Mouse (Mus musculus): ENCODE data around the gene Fbxw8. TPM values are rescaled to one million over a fixed set of nuclear protein-coding genes. Genes with fewer than 3 reads are reported as not detected.
A peak's percentile ranks its signal among the peaks of the same experiment; 100 is the strongest.

Fbxw8 gene
- polyA plus RNA-seq, 1 experiment from 2014 or later = 7.1 TPM

- no peak for TF ChIP-seq CTCF (IDR thresholded peaks at IDR 0.05; ENCODE audit: low read depth)
- no peak for TF ChIP-seq EP300 (IDR thresholded peaks at IDR 0.05; ENCODE audit: low read depth)
- ATAC-seq = no peak
These were observed 18.9 kb downstream of the Fbxw8 start for GRCm38 (mm10) chr5:118136391-118136790.

DNA sequence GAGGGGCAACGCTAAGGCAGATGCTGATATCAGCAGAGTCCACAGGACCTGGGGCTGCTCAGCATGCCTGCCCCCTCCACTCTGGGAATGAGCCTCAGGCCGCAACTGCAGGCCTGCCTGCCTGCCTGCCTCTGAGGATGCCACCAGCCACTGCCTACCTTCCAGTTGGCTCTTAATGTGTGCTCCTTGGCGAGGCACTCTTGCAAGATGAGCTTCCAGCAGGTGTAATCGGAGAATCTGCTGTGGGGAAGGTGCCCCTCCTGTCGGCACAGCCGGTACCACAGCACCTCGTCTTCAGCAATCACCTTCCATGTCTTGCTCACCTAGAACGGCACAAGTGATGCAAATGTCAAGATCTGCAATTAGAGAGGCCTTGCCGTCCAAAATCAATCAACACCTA, 26.6 kb downstream of the Fbxw8 start:
- Histone ChIP-seq H3K4me3 (ENCODE audit: low read depth, low read length) (no peak overlapping the region), H3K27me3 (ENCODE audit: insufficient read depth, low read length) (no peaks in the 10 kb centered on the region), H3K4me1 (ENCODE audit: insufficient read depth) (no peaks in the 10 kb centered on the region), H3K27ac (ENCODE audit: low read depth) (no peak overlapping the region), H3K9me3 (ENCODE audit: low read length) (no peaks in the 10 kb centered on the region), H3K36me3 (replicated peaks; ENCODE audit: insufficient read depth, low read length) (peaks cover 7% of the 10 kb centered on the region), H3K9ac (replicated peaks) (no peak overlapping the region), H3K4me2 (ENCODE audit: low read depth, low read length) (no peak overlapping the region)
- no peak for DNase-seq
- TF ChIP-seq EP300 (IDR thresholded peaks at IDR 0.05; ENCODE audit: low read depth) (no peak), CTCF (IDR thresholded peaks at IDR 0.05; ENCODE audit: low read depth) (no peak)
- WGBS (ENCODE audit: insufficient replicate concordance) = 92% methylated on average over 9 of the region's 9 CpGs
- no peak for ATAC-seq

More at GRCm38 (mm10) chr5:118136391-118136790, 18.9 kb downstream of the Fbxw8 start:
- Histone ChIP-seq H3K27ac (ENCODE audit: low read depth) (no peak overlapping the region), H3K4me3 (ENCODE audit: low read depth, low read length) (no peak overlapping the region), H3K9ac (replicated peaks) (no peak overlapping the region), H3K36me3 (replicated peaks; ENCODE audit: insufficient read depth, low read length) (peaks cover 14% of the 10 kb centered on the region), H3K4me2 (ENCODE audit: low read depth, low read length) (no peak overlapping the region), H3K27me3 (ENCODE audit: insufficient read depth, low read length) (no peaks in the 10 kb centered on the region), H3K4me1 (ENCODE audit: insufficient read depth) (no peaks in the 10 kb centered on the region), H3K9me3 (ENCODE audit: low read length) (no peaks in the 10 kb centered on the region)
- no peak for DNase-seq
- 84% methylated on average over 5 of the region's 5 CpGs for WGBS (ENCODE audit: insufficient replicate concordance)

DNA sequence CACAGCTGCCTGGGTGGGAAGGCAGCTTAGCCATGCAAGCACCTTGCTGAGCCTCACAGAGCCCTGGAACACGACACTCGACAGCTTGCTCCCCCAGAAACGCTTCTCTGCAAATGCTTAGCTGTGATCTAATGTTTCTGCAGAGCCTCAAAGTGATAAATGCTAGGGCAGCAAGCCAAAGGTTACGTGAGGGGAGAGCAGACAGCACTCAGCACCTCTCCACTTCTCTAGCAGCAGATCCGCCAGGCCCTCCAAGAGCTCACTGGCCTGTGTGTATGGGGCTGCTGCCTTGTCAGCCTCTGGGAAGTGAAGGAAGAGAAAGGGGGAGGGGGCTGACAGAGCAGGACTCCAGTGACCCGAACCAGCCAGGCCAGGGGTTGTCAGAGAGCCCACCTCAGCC, 27.1 kb downstream of the Fbxw8 start:
- TF ChIP-seq CTCF (IDR thresholded peaks at IDR 0.05; ENCODE audit: low read depth) (no peak), EP300 (IDR thresholded peaks at IDR 0.05; ENCODE audit: low read depth) (no peak)
- Histone ChIP-seq H3K27ac (ENCODE audit: low read depth) (no peak overlapping the region), H3K4me3 (ENCODE audit: low read depth, low read length) (no peak overlapping the region), H3K9me3 (ENCODE audit: low read length) (no peaks in the 10 kb centered on the region), H3K4me2 (ENCODE audit: low read depth, low read length) (no peak overlapping the region), H3K9ac (replicated peaks) (no peak overlapping the region), H3K27me3 (ENCODE audit: insufficient read depth, low read length) (no peaks in the 10 kb centered on the region), H3K36me3 (replicated peaks; ENCODE audit: insufficient read depth, low read length) (peaks cover 7% of the 10 kb centered on the region), H3K4me1 (ENCODE audit: insufficient read depth) (no peaks in the 10 kb centered on the region)
- 74% methylated on average over 6 of the region's 6 CpGs for WGBS (ENCODE audit: insufficient replicate concordance)
- DNase-seq = no peak
- ATAC-seq = no peak

GRCm38 (mm10) chr5:118126671-118127070, 28.6 kb downstream of the Fbxw8 start:
- 80% methylated on average over 4 of the region's 4 CpGs for WGBS (ENCODE audit: insufficient replicate concordance)
- H3K36me3 ChIP-seq (replicated peaks; ENCODE audit: insufficient read depth, low read length) = peaks cover 7% of the 10 kb centered on the region

GRCm38 (mm10) chr5:118123096-118123495, 32.2 kb downstream of the Fbxw8 start:
- peaks cover 8% of the 10 kb centered on the region for H3K4me1 ChIP-seq (ENCODE audit: insufficient read depth)
- DNase-seq = no peak
- 72% methylated on average over 10 of the region's 10 CpGs for WGBS (ENCODE audit: insufficient replicate concordance)
- TF ChIP-seq EP300 (IDR thresholded peaks at IDR 0.05; ENCODE audit: low read depth) = no peak
- no peak for TF ChIP-seq CTCF (IDR thresholded peaks at IDR 0.05; ENCODE audit: low read depth)
- no peak for ATAC-seq
- no peaks in the 10 kb centered on the region for H3K27me3 ChIP-seq (ENCODE audit: insufficient read depth, low read length)
- peaks cover 12% of the 10 kb centered on the region for H3K36me3 ChIP-seq (replicated peaks; ENCODE audit: insufficient read depth, low read length)
- H3K27ac ChIP-seq (ENCODE audit: low read depth) = no peak overlapping the region
- H3K4me3 ChIP-seq (ENCODE audit: low read depth, low read length) = no peak overlapping the region
- H3K9me3 ChIP-seq (ENCODE audit: low read length) = no peaks in the 10 kb centered on the region
- H3K4me2 ChIP-seq (ENCODE audit: low read depth, low read length) = no peak overlapping the region
- no peak overlapping the region for H3K9ac ChIP-seq (replicated peaks)

More at GRCm38 (mm10) chr5:118126671-118127070, 28.6 kb downstream of the Fbxw8 start:
- H3K27me3 ChIP-seq (ENCODE audit: insufficient read depth, low read length) = no peaks in the 10 kb centered on the region
- H3K4me2 ChIP-seq (ENCODE audit: low read depth, low read length) = no peak overlapping the region
- TF ChIP-seq CTCF (IDR thresholded peaks at IDR 0.05; ENCODE audit: low read depth) (no peak), EP300 (IDR thresholded peaks at IDR 0.05; ENCODE audit: low read depth) (no peak)
- H3K9ac ChIP-seq (replicated peaks) = no peak overlapping the region
- ATAC-seq = no peak
- no peak overlapping the region for H3K27ac ChIP-seq (ENCODE audit: low read depth)
- H3K9me3 ChIP-seq (ENCODE audit: low read length) = no peaks in the 10 kb centered on the region
- no peaks in the 10 kb centered on the region for H3K4me1 ChIP-seq (ENCODE audit: insufficient read depth)
- no peak overlapping the region for H3K4me3 ChIP-seq (ENCODE audit: low read depth, low read length)
- DNase-seq = no peak

DNA sequence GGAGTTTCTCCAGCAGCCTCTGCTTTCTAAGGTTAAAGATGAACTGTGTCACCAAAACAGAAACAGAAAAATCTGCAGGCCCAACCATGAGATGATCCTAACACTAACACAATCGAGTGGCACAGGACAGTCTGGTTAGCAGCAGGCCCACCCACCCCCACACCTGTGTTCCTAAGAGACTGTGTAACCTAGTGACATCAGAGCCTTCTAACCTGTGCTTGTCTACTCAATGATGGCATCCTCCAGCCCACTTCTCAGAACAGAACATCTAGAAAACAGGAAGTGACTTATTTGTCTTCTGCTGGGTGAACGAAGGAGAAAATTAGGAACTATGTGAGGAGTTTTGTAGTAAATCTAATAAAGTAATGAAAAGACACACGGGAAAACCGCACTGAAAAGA, 33.3 kb downstream of the Fbxw8 start:
- no peak for DNase-seq
- no peak for ATAC-seq
- no peak overlapping the region for H3K4me2 ChIP-seq (ENCODE audit: low read depth, low read length)
- H3K27ac ChIP-seq (ENCODE audit: low read depth) = no peak overlapping the region
- H3K27me3 ChIP-seq (ENCODE audit: insufficient read depth, low read length) = no peaks in the 10 kb centered on the region
- no peak overlapping the region for H3K9ac ChIP-seq (replicated peaks)
- peaks cover 8% of the 10 kb centered on the region for H3K4me1 ChIP-seq (ENCODE audit: insufficient read depth)
- no peaks in the 10 kb centered on the region for H3K9me3 ChIP-seq (ENCODE audit: low read length)
- H3K36me3 ChIP-seq (replicated peaks; ENCODE audit: insufficient read depth, low read length) = peaks cover 12% of the 10 kb centered on the region; the same call in 1 of the 2 replicates
- no peak overlapping the region for H3K4me3 ChIP-seq (ENCODE audit: low read depth, low read length)
- TF ChIP-seq CTCF (IDR thresholded peaks at IDR 0.05; ENCODE audit: low read depth) = no peak
- no peak for TF ChIP-seq EP300 (IDR thresholded peaks at IDR 0.05; ENCODE audit: low read depth)
- 68% methylated on average over 4 of the region's 4 CpGs for WGBS (ENCODE audit: insufficient replicate concordance)

- 74% methylated on average over 2 of the region's 2 CpGs for WGBS (ENCODE audit: insufficient replicate concordance)
- Histone ChIP-seq H3K4me1 (ENCODE audit: insufficient read depth) (peaks cover 8% of the 10 kb centered on the region), H3K27me3 (ENCODE audit: insufficient read depth, low read length) (no peaks in the 10 kb centered on the region), H3K4me3 (ENCODE audit: low read depth, low read length) (no peak overlapping the region), H3K4me2 (ENCODE audit: low read depth, low read length) (no peak overlapping the region), H3K27ac (ENCODE audit: low read depth) (no peak overlapping the region), H3K9ac (replicated peaks) (no peak overlapping the region), H3K9me3 (ENCODE audit: low read length) (no peaks in the 10 kb centered on the region), H3K36me3 (replicated peaks; ENCODE audit: insufficient read depth, low read length) (peaks cover 9% of the 10 kb centered on the region; the same call in 1 of the 2 replicates)
- TF ChIP-seq CTCF (IDR thresholded peaks at IDR 0.05; ENCODE audit: low read depth) (no peak), EP300 (IDR thresholded peaks at IDR 0.05; ENCODE audit: low read depth) (no peak)
- ATAC-seq (peak; percentile 75), DNase-seq (no peak)
These were observed 34.6 kb downstream of the Fbxw8 start for GRCm38 (mm10) chr5:118120670-118121069.
